In genomic region chr6:94805685-94806084, GRCm38 (mm10) we compare ENCODE assay signal across 11 mouse cellular contexts.
DNase-seq lines count a peak whose midpoint lies in the region; ATAC-seq lines count a peak whose summit lies in the region.
"Had no signal": no experiment of that assay in that cellular context is flagged by ENCODE, and none has a peak within 500 bp of the region (broad histone marks: within the 10 kb centered on the region; RNA-seq: fewer than 3 reads in every experiment).

No protein-coding gene starts in this region.

- no peak overlapping the region for H3K9ac ChIP-seq in hindbrain, embryonic 11.5 days (ENCODE audit: low read depth, low read length)
- no peak overlapping the region for H3K9ac ChIP-seq in hindbrain, embryonic 16.5 days (ENCODE audit: low read depth, low read length)
- H3K9ac ChIP-seq in embryonic facial prominence, embryonic 11.5 days (replicated peaks; ENCODE audit: low read length), result no peak overlapping the region
- H3K9ac ChIP-seq: liver, embryonic 15.5 days had no signal

- intact Hi-C loops in heart, postnatal 25 days (cut with DNase I), result no loop called here

- WGBS in hindbrain, embryonic 11.5 days, result 66% methylated on average over 6 of the region's 6 CpGs
- WGBS in hindbrain, embryonic 16.5 days, result 70% methylated on average over 6 of the region's 6 CpGs
- WGBS in embryonic facial prominence, embryonic 11.5 days, result 31% methylated on average over 6 of the region's 6 CpGs

- no peak for ATAC-seq in hindbrain, embryonic 11.5 days (ENCODE audit: low FRiP score)
- no peak for ATAC-seq in hindbrain, embryonic 16.5 days
- no peak for ATAC-seq in embryonic facial prominence, embryonic 11.5 days (replicated peaks; ENCODE audit: insufficient number of reproducible peaks, low FRiP score, low TSS enrichment, low read depth)
- ATAC-seq: CD4-positive, CD25-positive, alpha-beta regulatory T cell, adult 4 months had no signal

- no peaks in the 10 kb centered on the region for H3K27me3 ChIP-seq in hindbrain, embryonic 11.5 days (ENCODE audit: control insufficient read depth, insufficient read depth, low read length)
- H3K27me3 ChIP-seq in hindbrain, embryonic 16.5 days (replicated peaks; ENCODE audit: control insufficient read depth, insufficient read depth, low read length), result no peaks in the 10 kb centered on the region
- no peaks in the 10 kb centered on the region for H3K27me3 ChIP-seq in embryonic facial prominence, embryonic 11.5 days (ENCODE audit: control insufficient read depth, insufficient read depth, low read length)
- H3K27me3 ChIP-seq: liver, embryonic 15.5 days had no signal

- H3K9me3 ChIP-seq in hindbrain, embryonic 11.5 days (ENCODE audit: control insufficient read depth, low read length), result no peaks in the 10 kb centered on the region
- H3K9me3 ChIP-seq in hindbrain, embryonic 16.5 days (ENCODE audit: control insufficient read depth, low read length), result no peaks in the 10 kb centered on the region
- H3K9me3 ChIP-seq in embryonic facial prominence, embryonic 11.5 days (replicated peaks; ENCODE audit: control insufficient read depth, low read length), result no peaks in the 10 kb centered on the region
- H3K9me3 ChIP-seq: liver, embryonic 15.5 days had no signal

- DNase-seq in hindbrain, embryonic 11.5 days (ENCODE audit: low spot score), result peak; percentile 31
- peak; percentile 61 for DNase-seq in 3T3-L1 (ENCODE audit: low read depth, low spot score)
- peak; percentile 75 for DNase-seq in embryonic facial prominence, embryonic 11.5 days (ENCODE audit: low spot score)
- DNase-seq in heart, postnatal 25 days (ENCODE audit: low spot score), result peak; percentile 35
- DNase-seq in spleen, postnatal 14 days (ENCODE audit: low spot score in 2 of 2), result no peak
- DNase-seq in spleen, adult 12 weeks (ENCODE audit: low spot score), result no peak
- DNase-seq in spleen, postnatal 36 days (ENCODE audit: low spot score in 2 of 2), result no peak
- DNase-seq: adrenal gland, adult 2 months had no signal

- H3K27ac ChIP-seq in hindbrain, embryonic 11.5 days (ENCODE audit: low read depth, low read length), result no peak overlapping the region
- no peak overlapping the region for H3K27ac ChIP-seq in hindbrain, embryonic 16.5 days (ENCODE audit: low read depth, low read length)
- peak overlapping the region; percentile 53; the same call in 1 of the 2 replicates for H3K27ac ChIP-seq in embryonic facial prominence, embryonic 11.5 days (replicated peaks; ENCODE audit: low read depth, low read length)
- H3K27ac ChIP-seq: liver, embryonic 15.5 days had no signal

- no peak overlapping the region for H3K4me2 ChIP-seq in hindbrain, embryonic 11.5 days (replicated peaks; ENCODE audit: low read depth, low read length)
- H3K4me2 ChIP-seq in hindbrain, embryonic 16.5 days (ENCODE audit: low read length), result no peak overlapping the region
- no peak overlapping the region for H3K4me2 ChIP-seq in embryonic facial prominence, embryonic 11.5 days (ENCODE audit: low read depth, low read length)
- H3K4me2 ChIP-seq: liver, embryonic 15.5 days had no signal

- no peaks in the 10 kb centered on the region for H3K36me3 ChIP-seq in hindbrain, embryonic 11.5 days (ENCODE audit: control insufficient read depth, insufficient read depth, low read length)
- no peaks in the 10 kb centered on the region for H3K36me3 ChIP-seq in hindbrain, embryonic 16.5 days (ENCODE audit: control insufficient read depth, insufficient read depth, low read length)
- no peaks in the 10 kb centered on the region for H3K36me3 ChIP-seq in embryonic facial prominence, embryonic 11.5 days (replicated peaks; ENCODE audit: control insufficient read depth, insufficient read depth, low read depth, low read length)
- H3K36me3 ChIP-seq: liver, embryonic 15.5 days had no signal

- H3K4me3 ChIP-seq in hindbrain, embryonic 11.5 days (ENCODE audit: low read depth, low read length), result no peak overlapping the region
- no peak overlapping the region for H3K4me3 ChIP-seq in hindbrain, embryonic 16.5 days (ENCODE audit: low read length)
- H3K4me3 ChIP-seq in embryonic facial prominence, embryonic 11.5 days (ENCODE audit: low read depth, low read length), result no peak overlapping the region
- H3K4me3 ChIP-seq: liver, embryonic 15.5 days had no signal

- H3K4me1 ChIP-seq in hindbrain, embryonic 11.5 days (replicated peaks; ENCODE audit: control insufficient read depth, insufficient read depth, low read length), result peaks cover 3% of the 10 kb centered on the region; the same call in 1 of the 2 replicates
- H3K4me1 ChIP-seq in hindbrain, embryonic 16.5 days (ENCODE audit: control insufficient read depth, insufficient read depth, low read depth, low read length), result no peaks in the 10 kb centered on the region
- H3K4me1 ChIP-seq in embryonic facial prominence, embryonic 11.5 days (ENCODE audit: control insufficient read depth, insufficient read depth, low read length), result no peaks in the 10 kb centered on the region; the same call in 1 of the 2 replicates
- H3K4me1 ChIP-seq: liver, embryonic 15.5 days had no signal

Comparison
In these comparisons a context has a peak if more than half of its experiments do, and no peak if none do; other contexts are left out.
1. DNase-seq: peak in hindbrain, embryonic 11.5 days (single experiment), 3T3-L1 (single experiment), embryonic facial prominence, embryonic 11.5 days (single experiment) and heart, postnatal 25 days (single experiment); none in spleen, postnatal 14 days (0 of 2), spleen, adult 12 weeks (single experiment) and spleen, postnatal 36 days (0 of 2).